Mouse (Mus musculus) hindbrain, embryonic 14.5 days (tissue): Measurements from ENCODE around the gene Klhl11. TPM values are rescaled to one million over a fixed set of nuclear protein-coding genes. Genes with fewer than 3 reads are reported as not detected.
A peak's percentile ranks its signal among the peaks of the same experiment; 100 is the strongest.

ENCODE experiments used
- ATAC-seq: fragments of 200-750 bp; cut with Nextera tagmentation; 2 replicates; pipeline ENCODE4 v1.8.0; 2017; ENCODE audit warnings: moderate number of reproducible peaks, mild to moderate bottlenecking, moderate TSS enrichment, moderate library complexity; ENCODE audit not compliant: low FRiP score
- DNase-seq: peaks from one replicate; pipeline ENCODE4 v3.0.0-alpha.2; 2015; ENCODE audit warnings: low spot score
- H3K27ac ChIP-seq: fragments of 300-500 bp; sonication (generic); 2 replicates; pipeline ENCODE4 v1.5.1; 2014; ENCODE audit warnings: mild to moderate bottlenecking, moderate library complexity
- H3K27me3 ChIP-seq: fragments of 300-500 bp; sonication (generic); 2 replicates; pipeline ENCODE4 v1.6.1; 2014; ENCODE audit warnings: mild to moderate bottlenecking, low read length, mixed read lengths; ENCODE audit not compliant: control insufficient read depth, insufficient read depth
- H3K36me3 ChIP-seq: fragments of 300-500 bp; sonication (generic); replicated peaks from 2 replicates; pipeline ENCODE4 v1.6.1; 2014; ENCODE audit not compliant: control insufficient read depth, insufficient read depth
- H3K4me1 ChIP-seq: fragments of 300-500 bp; sonication (generic); replicated peaks from 2 replicates; pipeline ENCODE4 v1.6.1; 2014; ENCODE audit warnings: antibody characterized with exemption, low read length, mixed read lengths; ENCODE audit not compliant: control insufficient read depth, insufficient read depth
- H3K4me2 ChIP-seq: fragments of 300-500 bp; sonication (generic); replicated peaks from 2 replicates; pipeline ENCODE4 v1.6.1; 2014; ENCODE audit warnings: mild to moderate bottlenecking, moderate library complexity
- H3K4me3 ChIP-seq: fragments of 300-500 bp; sonication (generic); replicated peaks from 2 replicates; pipeline ENCODE4 v1.5.1; 2014; ENCODE audit warnings: mild to moderate bottlenecking, low read length
- H3K9ac ChIP-seq: fragments of 300-500 bp; sonication (generic); 2 replicates; pipeline ENCODE4 v1.6.1; 2014
- H3K9me3 ChIP-seq: fragments of 300-500 bp; sonication (generic); 2 replicates; pipeline ENCODE4 v1.6.1; 2016; ENCODE audit warnings: low read length; ENCODE audit not compliant: control insufficient read depth
- WGBS: fragments of 180-500 bp; shearing (Covaris S2); extraction: QIAGEN DNeasy Blood & Tissue Kit; methylation state at CpG from one replicate; pipeline ENCODE4 v1.1.7; 2014; 5-methylcytosine and 5-hydroxymethylcytosine counted together
- polyA plus RNA-seq: library from polyadenylated mRNA; unstranded; fragments of >200 nt; fragmentation: Nextera tagmentation; extraction: Ambion mirVana; gene quantifications from 2 replicates; pipeline ENCODE4 v1.2.1, GENCODE M21; 2014

The Klhl11 gene
- 15.6 and 17.7 TPM in 2 replicates for polyA plus RNA-seq

DNA sequence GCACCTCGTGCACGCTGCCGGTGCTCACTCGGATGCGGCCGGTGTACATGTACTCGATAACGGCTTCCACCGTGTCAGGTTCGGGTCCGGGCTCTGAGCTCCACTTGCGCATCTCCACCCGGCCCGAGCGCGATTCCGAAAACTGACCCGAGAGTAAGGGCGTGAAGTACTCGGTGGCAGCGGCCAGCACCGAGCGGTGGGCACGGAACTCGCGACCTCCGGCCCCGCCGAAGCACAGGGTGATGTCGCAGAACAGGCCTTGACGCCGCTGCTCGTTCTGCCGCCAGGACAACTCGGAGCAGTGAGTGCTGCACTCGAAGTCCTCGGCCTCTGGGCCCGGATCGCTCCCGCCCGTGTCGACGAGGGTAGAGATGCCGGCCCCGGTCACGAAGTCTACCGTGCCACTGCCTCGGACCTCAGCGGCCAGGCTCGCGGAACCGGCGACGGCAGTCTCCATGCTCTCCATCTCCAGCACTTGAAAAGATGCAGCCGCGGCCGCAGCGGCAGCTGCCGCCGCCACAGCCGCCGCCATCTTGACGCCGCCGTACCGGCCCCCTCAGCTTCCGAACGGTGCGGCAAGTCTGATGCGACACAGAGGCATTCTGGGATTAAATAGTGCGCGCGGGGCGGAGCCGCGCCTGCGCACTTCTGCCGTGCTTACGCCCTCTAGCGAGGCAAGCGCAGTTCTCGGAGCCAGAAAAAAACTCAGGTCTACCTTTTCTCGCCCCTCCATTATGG is at the start of gene Klhl11:
Gene Klhl11 (minus strand): TSS at position 545 of the 738 bp plus-strand sequence.
- peak within 1 kb of the TSS; percentile 76 for H3K4me2 ChIP-seq
- ATAC-seq (peak; percentile 93), DNase-seq (peak; percentile 98)
- peaks cover 24% of the 10 kb centered on the region for H3K4me1 ChIP-seq
- under 1% methylated on average over 83 of the region's 83 CpGs for WGBS
- H3K36me3 ChIP-seq: peaks cover 26% of the 10 kb centered on the region
- H3K9ac ChIP-seq: peak within 1 kb of the TSS; percentile 98
- H3K4me3 ChIP-seq: peak within 1 kb of the TSS; percentile 93
- peak within 1 kb of the TSS; percentile 89 for H3K27ac ChIP-seq
- no peaks in the 10 kb centered on the region for H3K9me3 ChIP-seq
- no peaks in the 10 kb centered on the region for H3K27me3 ChIP-seq

- no peak overlapping the region for H3K9ac ChIP-seq
- no peaks in the 10 kb centered on the region for H3K27me3 ChIP-seq
- H3K27ac ChIP-seq: no peak overlapping the region
- peaks cover 79% of the 10 kb centered on the region for H3K36me3 ChIP-seq
- DNase-seq: no peak
- no peaks in the 10 kb centered on the region for H3K9me3 ChIP-seq
- WGBS: 57% methylated on average over 15 of the region's 15 CpGs
- no peak overlapping the region for H3K4me2 ChIP-seq
- peaks cover 16% of the 10 kb centered on the region for H3K4me1 ChIP-seq
- H3K4me3 ChIP-seq: no peak overlapping the region
- 0 out of 2 replicates have a peak, but pooled peaks have one; percentile 31 for ATAC-seq
These were observed 48.3 kb upstream of the Klhl11 start for GRCm38 (mm10) chr11:100520838-100521237.

- Histone ChIP-seq H3K9me3 (no peaks in the 10 kb centered on the region), H3K36me3 (peaks cover 96% of the 10 kb centered on the region), H3K27ac (no peak overlapping the region), H3K4me1 (no peaks in the 10 kb centered on the region; the same call in 1 of the 2 replicates), H3K9ac (no peak overlapping the region), H3K4me3 (no peak overlapping the region), H3K4me2 (no peak overlapping the region), H3K27me3 (no peaks in the 10 kb centered on the region)
- ATAC-seq (no peak), DNase-seq (no peak)
- WGBS: 74% methylated on average over 7 of the region's 7 CpGs
These were observed 46.6 kb upstream of the Klhl11 start for GRCm38 (mm10) chr11:100519188-100519587.

- Histone ChIP-seq H3K4me2 (no peak overlapping the region), H3K36me3 (peaks cover 99% of the 10 kb centered on the region), H3K4me1 (no peaks in the 10 kb centered on the region; the same call in 1 of the 2 replicates)
These were observed 45.6 kb upstream of the Klhl11 start for GRCm38 (mm10) chr11:100518188-100518591.

DNA sequence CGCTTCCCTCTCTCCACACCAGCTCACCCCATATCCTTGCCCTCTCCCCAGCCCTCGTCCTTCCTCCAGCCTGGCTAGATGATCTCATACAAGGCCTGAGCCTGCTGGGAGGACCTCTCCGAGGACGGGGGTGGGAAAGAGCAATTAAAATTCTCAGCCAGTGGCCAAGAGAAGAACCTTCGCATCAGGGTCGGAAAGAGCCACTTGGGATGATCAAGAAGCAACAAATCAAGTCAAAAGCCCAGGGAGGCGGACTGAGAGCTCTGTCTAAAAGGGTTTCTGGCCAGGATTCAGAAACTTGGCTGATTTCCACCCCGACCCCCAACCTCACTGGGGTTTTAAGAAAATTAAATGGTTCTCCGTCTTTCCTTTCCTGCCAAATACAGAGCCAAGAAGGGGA is 43.8 kb upstream of the Klhl11 start:
- Histone ChIP-seq H3K4me3 (no peak overlapping the region), H3K9me3 (no peaks in the 10 kb centered on the region), H3K4me2 (no peak overlapping the region), H3K4me1 (no peaks in the 10 kb centered on the region; the same call in 1 of the 2 replicates), H3K27ac (no peak overlapping the region), H3K9ac (no peak overlapping the region), H3K27me3 (no peaks in the 10 kb centered on the region), H3K36me3 (peaks cover 98% of the 10 kb centered on the region)
- 75% methylated on average over 9 of the region's 9 CpGs for WGBS
- ATAC-seq (no peak), DNase-seq (no peak)

More at GRCm38 (mm10) chr11:100518188-100518591, 45.6 kb upstream of the Klhl11 start:
- ATAC-seq (no peak), DNase-seq (peak; percentile 52)
- no peak overlapping the region; the same call in 1 of the 2 replicates for H3K9ac ChIP-seq
- H3K27me3 ChIP-seq: no peaks in the 10 kb centered on the region
- H3K4me3 ChIP-seq: no peak overlapping the region
- no peak overlapping the region; the same call in 1 of the 2 replicates for H3K27ac ChIP-seq
- H3K9me3 ChIP-seq: no peaks in the 10 kb centered on the region
- WGBS: 38% methylated on average over 5 of the region's 5 CpGs

DNA sequence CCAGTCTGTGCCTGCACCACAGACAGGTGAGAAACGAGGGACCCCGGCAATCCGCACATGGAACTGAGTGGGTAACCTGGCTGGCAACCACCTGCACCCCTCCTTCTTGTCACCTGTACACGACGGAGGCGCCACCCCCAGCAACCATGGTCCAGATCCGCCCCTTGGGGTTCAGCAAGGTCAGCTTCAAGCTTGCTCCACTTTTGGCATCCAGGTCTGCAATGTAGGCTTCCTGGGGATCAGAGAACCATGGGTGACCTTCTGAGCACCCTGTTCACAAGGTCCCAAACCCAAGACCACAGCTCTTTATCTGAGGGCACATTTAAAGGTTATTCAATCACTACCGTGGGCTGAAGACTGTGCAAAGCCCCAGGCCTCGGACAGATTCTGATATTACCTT is 43.2 kb upstream of the Klhl11 start:
- Histone ChIP-seq H3K36me3 (peaks cover 98% of the 10 kb centered on the region), H3K4me2 (no peak overlapping the region), H3K4me3 (no peak overlapping the region), H3K9ac (no peak overlapping the region), H3K4me1 (no peaks in the 10 kb centered on the region; the same call in 1 of the 2 replicates), H3K27me3 (no peaks in the 10 kb centered on the region), H3K27ac (no peak overlapping the region), H3K9me3 (no peaks in the 10 kb centered on the region)
- 91% methylated on average over 9 of the region's 9 CpGs for WGBS
- DNase-seq (no peak), ATAC-seq (no peak)

DNA sequence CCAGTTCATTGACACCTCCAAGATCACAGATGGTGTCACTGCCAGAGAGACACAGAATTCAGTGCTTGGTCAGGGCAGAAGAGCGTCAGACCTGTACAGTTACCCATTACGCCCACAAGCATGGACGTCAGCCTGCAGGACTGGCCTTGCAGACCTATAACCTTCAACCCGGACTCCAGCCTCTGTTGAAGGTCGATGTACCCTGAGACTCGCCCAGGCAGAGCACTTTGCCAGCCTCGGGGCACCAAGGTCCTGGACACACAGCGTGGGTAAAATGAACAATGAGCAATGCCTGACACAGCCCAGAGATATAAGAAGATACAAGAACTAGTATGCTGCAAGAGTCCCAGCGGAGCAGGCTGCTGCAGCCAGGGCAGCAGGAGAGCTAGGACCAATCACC is 42.5 kb upstream of the Klhl11 start:
- Histone ChIP-seq H3K27me3 (no peaks in the 10 kb centered on the region), H3K9ac (no peak overlapping the region), H3K4me2 (no peak overlapping the region), H3K9me3 (no peaks in the 10 kb centered on the region), H3K27ac (no peak overlapping the region), H3K36me3 (peaks cover 98% of the 10 kb centered on the region), H3K4me3 (no peak overlapping the region), H3K4me1 (no peaks in the 10 kb centered on the region; the same call in 1 of the 2 replicates)
- WGBS: 95% methylated on average over 9 of the region's 9 CpGs
- ATAC-seq (no peak), DNase-seq (no peak)

GRCm38 (mm10) chr11:100513716-100514115 is 41.2 kb upstream of the Klhl11 start:
- no peak overlapping the region for H3K27ac ChIP-seq
- peaks cover 98% of the 10 kb centered on the region for H3K36me3 ChIP-seq
- H3K9me3 ChIP-seq: no peaks in the 10 kb centered on the region
- DNase-seq (no peak), ATAC-seq (no peak)
- no peaks in the 10 kb centered on the region for H3K27me3 ChIP-seq
- 92% methylated on average over 10 of the region's 10 CpGs for WGBS
- H3K4me1 ChIP-seq: no peaks in the 10 kb centered on the region; the same call in 1 of the 2 replicates
- H3K9ac ChIP-seq: no peak overlapping the region
- H3K4me3 ChIP-seq: no peak overlapping the region
- H3K4me2 ChIP-seq: no peak overlapping the region

- 92% methylated on average over 1 of the region's 1 CpGs for WGBS
- Histone ChIP-seq H3K4me2 (no peak overlapping the region), H3K4me3 (no peak overlapping the region), H3K9me3 (no peaks in the 10 kb centered on the region), H3K36me3 (peaks cover 98% of the 10 kb centered on the region), H3K27ac (no peak overlapping the region), H3K9ac (no peak overlapping the region), H3K4me1 (no peaks in the 10 kb centered on the region; the same call in 1 of the 2 replicates), H3K27me3 (no peaks in the 10 kb centered on the region)
- ATAC-seq (no peak), DNase-seq (peak; percentile 44)
These were observed 39.8 kb upstream of the Klhl11 start for GRCm38 (mm10) chr11:100512384-100512783.
